Mouse (Mus musculus) limb, embryonic 15.5 days (tissue): Measurements from ENCODE around the gene Hsd3b1. TPM values are rescaled to one million over a fixed set of nuclear protein-coding genes. Genes with fewer than 3 reads are reported as not detected.
"Not testable (repeated sequence)": the region's sequence is repeated elsewhere in the genome, so short reads cannot be mapped to it uniquely, and the experiment has no call there.

ENCODE experiments used
- ATAC-seq: fragments of 200-750 bp; cut with Nextera tagmentation; 2 replicates; pipeline ENCODE4 v1.8.0; 2017; ENCODE audit warnings: low read depth, moderate TSS enrichment; ENCODE audit not compliant: insufficient number of reproducible peaks, low FRiP score, low TSS enrichment
- H3K27ac ChIP-seq: fragments of 300-500 bp; sonication (generic); 2 replicates; pipeline ENCODE4 v1.5.1; 2015; ENCODE audit warnings: moderate library complexity, mild to moderate bottlenecking, inconsistent platforms
- H3K27me3 ChIP-seq: fragments of 300-500 bp; sonication (generic); 2 replicates; pipeline ENCODE4 v1.6.1; 2015; ENCODE audit warnings: inconsistent platforms
- H3K36me3 ChIP-seq: fragments of 300-500 bp; sonication (generic); 2 replicates; pipeline ENCODE4 v1.6.1; 2015; ENCODE audit warnings: inconsistent platforms
- H3K4me1 ChIP-seq: fragments of 300-500 bp; sonication (generic); 2 replicates; pipeline ENCODE4 v1.6.1; 2015; ENCODE audit warnings: inconsistent platforms
- H3K4me2 ChIP-seq: fragments of 300-500 bp; sonication (generic); 2 replicates; pipeline ENCODE4 v1.6.1; 2015; ENCODE audit warnings: mild to moderate bottlenecking, inconsistent platforms
- H3K4me3 ChIP-seq: fragments of 300-500 bp; sonication (generic); 2 replicates; pipeline ENCODE4 v1.5.1; 2015; ENCODE audit warnings: mild to moderate bottlenecking, inconsistent platforms
- H3K9ac ChIP-seq: fragments of 300-500 bp; sonication (generic); 2 replicates; pipeline ENCODE4 v1.6.1; 2015; ENCODE audit warnings: inconsistent platforms
- H3K9me3 ChIP-seq: fragments of 300-500 bp; sonication (generic); 2 replicates; pipeline ENCODE4 v1.6.1; 2016; ENCODE audit warnings: inconsistent platforms
- WGBS: fragments of 180-500 bp; shearing (Covaris S2); methylation state at CpG from one replicate; pipeline ENCODE4 v1.1.7; 2015; 5-methylcytosine and 5-hydroxymethylcytosine counted together
- polyA plus RNA-seq: library from polyadenylated mRNA; unstranded; fragments of >200 nt; fragmentation: Nextera tagmentation; extraction: Ambion mirVana; gene quantifications from 2 replicates; pipeline ENCODE4 v1.2.1, GENCODE M21; 2015

Gene Hsd3b1
- polyA plus RNA-seq, 1 experiment from 2014 or later, result not detected

DNA sequence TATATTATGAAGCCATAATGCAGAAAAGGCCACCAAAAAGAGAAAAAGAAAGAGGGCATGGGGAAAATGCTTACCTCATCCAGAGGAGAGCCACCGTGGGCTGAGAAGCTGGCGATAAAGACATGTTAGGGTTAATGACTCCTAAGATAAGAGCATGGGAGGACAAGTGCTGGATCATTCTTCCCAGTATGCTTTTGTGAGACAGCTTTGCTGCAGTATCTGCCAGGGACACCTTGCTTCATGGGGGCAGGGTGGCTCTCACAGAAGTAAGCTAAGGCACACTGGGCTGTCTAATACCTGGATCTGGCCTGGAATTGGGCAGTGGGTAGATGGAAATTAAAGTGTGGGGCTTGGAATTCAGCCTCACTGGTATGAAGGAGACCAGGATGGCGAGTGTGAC lies 4.4 kb downstream of the Hsd3b1 start:
- no peak overlapping the region for H3K9ac ChIP-seq
- H3K36me3 ChIP-seq, result no peaks in the 10 kb centered on the region
- WGBS, result 75% methylated on average over 3 of the region's 3 CpGs
- ATAC-seq, result no peak
- H3K4me2 ChIP-seq, result no peak overlapping the region
- no peaks in the 10 kb centered on the region for H3K4me1 ChIP-seq
- no peaks in the 10 kb centered on the region for H3K9me3 ChIP-seq
- no peaks in the 10 kb centered on the region for H3K27me3 ChIP-seq
- no peak overlapping the region for H3K4me3 ChIP-seq
- H3K27ac ChIP-seq, result no peak overlapping the region

DNA sequence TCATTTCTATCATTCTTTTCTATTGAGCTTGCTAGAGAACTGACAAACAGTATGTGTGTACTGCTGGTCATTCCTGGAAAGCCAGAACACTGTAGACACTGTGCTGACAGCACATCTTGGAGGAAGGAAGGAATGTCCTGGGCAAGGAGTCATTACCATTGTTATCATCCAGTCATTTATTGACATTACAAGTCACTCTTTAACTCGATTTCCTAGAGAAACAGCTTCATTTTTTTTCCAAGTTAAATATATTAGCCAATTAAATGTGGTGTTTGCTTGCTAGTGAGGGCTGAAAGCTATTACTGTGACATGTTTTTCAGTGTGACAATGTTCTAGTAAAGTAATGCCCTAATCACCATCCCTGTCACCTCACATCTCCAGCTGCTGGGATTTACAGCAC lies 5.9 kb downstream of the Hsd3b1 start:
- ATAC-seq, result no peak
- Histone ChIP-seq H3K4me3 (no peak overlapping the region), H3K4me2 (no peak overlapping the region), H3K36me3 (no peaks in the 10 kb centered on the region), H3K4me1 (no peaks in the 10 kb centered on the region), H3K9me3 (no peaks in the 10 kb centered on the region), H3K9ac (no peak overlapping the region), H3K27ac (no peak overlapping the region), H3K27me3 (no peaks in the 10 kb centered on the region)
- 17% methylated on average over 1 of the region's 1 CpGs for WGBS

GRCm38 (mm10) chr3:98853051-98853450 lies 6.5 kb downstream of the Hsd3b1 start:
- H3K27me3 ChIP-seq, result no peaks in the 10 kb centered on the region
- no peaks in the 10 kb centered on the region for H3K4me1 ChIP-seq
- ATAC-seq, result no peak
- H3K36me3 ChIP-seq, result no peaks in the 10 kb centered on the region
- no peak overlapping the region for H3K9ac ChIP-seq
- WGBS, result 94% methylated on average over 3 of the region's 3 CpGs
- H3K4me2 ChIP-seq, result no peak overlapping the region
- H3K9me3 ChIP-seq, result no peaks in the 10 kb centered on the region
- no peak overlapping the region for H3K27ac ChIP-seq
- no peak overlapping the region for H3K4me3 ChIP-seq

DNA sequence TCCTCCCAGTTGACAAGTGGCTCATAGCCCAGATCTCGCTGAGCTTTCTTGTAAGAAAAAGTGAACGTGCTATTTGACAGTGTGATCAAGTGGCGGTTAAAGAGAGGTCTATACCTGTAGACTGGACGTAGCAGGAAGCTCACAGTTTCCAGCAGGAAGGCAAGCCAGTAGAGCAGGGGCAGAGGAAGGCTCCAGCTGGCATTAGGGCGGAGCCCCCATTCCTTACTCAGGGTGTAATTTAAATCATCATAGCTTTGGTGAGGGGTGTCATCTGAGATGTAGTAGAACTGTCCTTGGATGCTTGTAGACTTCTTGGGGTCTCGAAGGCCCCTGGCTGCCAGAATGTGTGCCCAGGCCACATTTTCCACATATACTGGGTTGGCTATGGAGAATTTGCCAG lies 7.0 kb downstream of the Hsd3b1 start:
- WGBS, result 83% methylated on average over 6 of the region's 6 CpGs
- no peaks in the 10 kb centered on the region for H3K4me1 ChIP-seq

DNA sequence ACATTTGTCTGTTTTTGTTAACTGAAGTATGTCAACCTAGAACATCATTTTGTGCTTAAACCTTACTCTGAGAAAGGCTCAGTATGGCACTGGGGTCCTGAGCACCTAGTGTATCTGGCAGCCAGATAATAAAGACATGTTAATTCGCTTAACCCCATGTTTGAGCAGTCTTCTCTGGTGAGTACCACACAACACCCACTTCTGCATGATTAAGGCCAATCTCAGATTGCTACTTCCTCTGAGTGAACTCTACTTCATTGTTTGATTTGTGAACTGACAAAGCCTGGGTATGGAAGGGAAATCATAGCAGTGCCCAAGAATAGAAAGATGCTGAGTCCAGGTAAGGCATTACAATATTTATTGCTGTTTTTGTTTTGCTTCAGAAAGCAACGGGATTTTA lies 7.7 kb downstream of the Hsd3b1 start:
- no peaks in the 10 kb centered on the region for H3K9me3 ChIP-seq
- no peak for ATAC-seq
- H3K36me3 ChIP-seq, result no peaks in the 10 kb centered on the region
- WGBS, result 72% methylated on average over 2 of the region's 2 CpGs
- no peak overlapping the region for H3K27ac ChIP-seq
- no peaks in the 10 kb centered on the region for H3K27me3 ChIP-seq
- no peak overlapping the region for H3K4me3 ChIP-seq
- H3K4me1 ChIP-seq, result no peaks in the 10 kb centered on the region
- H3K9ac ChIP-seq, result no peak overlapping the region
- no peak overlapping the region for H3K4me2 ChIP-seq

More for the DNA sequence above, 7.0 kb downstream of the Hsd3b1 start:
- Histone ChIP-seq H3K4me2 (no peak overlapping the region), H3K27ac (no peak overlapping the region), H3K36me3 (no peaks in the 10 kb centered on the region), H3K9me3 (no peaks in the 10 kb centered on the region), H3K9ac (no peak overlapping the region), H3K27me3 (no peaks in the 10 kb centered on the region), H3K4me3 (no peak overlapping the region)
- no peak for ATAC-seq

- ATAC-seq, result no peak
- Histone ChIP-seq H3K27ac (no peak overlapping the region), H3K27me3 (no peaks in the 10 kb centered on the region), H3K4me3 (no peak overlapping the region), H3K9me3 (no peaks in the 10 kb centered on the region), H3K36me3 (no peaks in the 10 kb centered on the region), H3K4me1 (no peaks in the 10 kb centered on the region), H3K9ac (no peak overlapping the region), H3K4me2 (no peak overlapping the region)
- WGBS, result 83% methylated on average over 5 of the region's 5 CpGs
Measured at GRCm38 (mm10) chr3:98850262-98850661, 9.3 kb downstream of the Hsd3b1 start.

GRCm38 (mm10) chr3:98848898-98849297 lies 10.7 kb downstream of the Hsd3b1 start:
- Histone ChIP-seq H3K4me1 (no peaks in the 10 kb centered on the region), H3K9me3 (no peaks in the 10 kb centered on the region), H3K4me3 (no peak overlapping the region), H3K36me3 (no peaks in the 10 kb centered on the region), H3K9ac (no peak overlapping the region), H3K27ac (no peak overlapping the region), H3K4me2 (no peak overlapping the region), H3K27me3 (no peaks in the 10 kb centered on the region)
- 80% methylated on average over 1 of the region's 1 CpGs for WGBS
- ATAC-seq, result no peak

DNA sequence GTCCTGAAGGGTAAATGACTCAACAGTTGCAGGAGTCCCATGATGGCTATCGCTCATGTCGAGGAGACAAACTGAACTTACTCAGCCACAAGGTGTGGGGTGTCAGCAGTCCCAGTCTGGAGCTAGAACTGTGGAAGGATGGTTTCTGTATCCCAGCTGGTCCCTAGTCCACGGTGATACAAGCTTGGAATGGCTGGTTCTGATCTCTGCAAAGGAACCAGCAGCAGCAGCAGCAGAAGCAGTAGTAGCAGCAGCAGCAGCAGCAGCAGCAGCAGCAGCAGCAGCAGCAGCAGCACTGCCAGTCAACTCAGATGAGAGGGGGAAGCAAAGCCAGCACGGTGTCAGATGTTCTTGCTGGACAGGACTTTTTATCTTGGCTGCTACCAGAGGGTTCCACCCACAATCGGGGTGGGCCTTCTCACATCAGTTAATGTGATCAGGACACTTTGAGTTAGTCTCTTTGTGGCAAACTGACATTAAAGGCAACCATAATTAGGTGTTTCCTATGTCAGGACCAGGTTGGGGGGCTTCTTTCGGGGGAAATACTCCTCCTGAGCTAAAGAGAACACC lies 45.4 kb downstream of the Hsd3b1 start, which contains the start of gene Hsd3b6:
Gene Hsd3b6, minus strand, starts transcription at position 343 of the 570 bp plus-strand sequence.
- no peak within 1 kb of the TSS for H3K27ac ChIP-seq
- H3K27me3 ChIP-seq, result no peaks in the 10 kb centered on the region
- WGBS, result 62% methylated on average over 6 of the region's 6 CpGs
- H3K4me1 ChIP-seq, result no peaks in the 10 kb centered on the region
- H3K4me2 ChIP-seq, result no peak within 1 kb of the TSS
- H3K4me3 ChIP-seq, result no peak within 1 kb of the TSS
- H3K9me3 ChIP-seq, result no peaks in the 10 kb centered on the region
- H3K36me3 ChIP-seq, result no peaks in the 10 kb centered on the region
- ATAC-seq, result no peak
- no peak within 1 kb of the TSS for H3K9ac ChIP-seq

GRCm38 (mm10) chr3:98812653-98813052 lies 46.9 kb downstream of the Hsd3b1 start:
- H3K4me3 ChIP-seq, ATAC-seq, H3K27me3 ChIP-seq, H3K9ac ChIP-seq, H3K27ac ChIP-seq, H3K36me3 ChIP-seq, H3K4me2 ChIP-seq, H3K9me3 ChIP-seq, H3K4me1 ChIP-seq: not testable (repeated sequence)
- WGBS, result 81% methylated on average over 6 of the region's 6 CpGs

DNA sequence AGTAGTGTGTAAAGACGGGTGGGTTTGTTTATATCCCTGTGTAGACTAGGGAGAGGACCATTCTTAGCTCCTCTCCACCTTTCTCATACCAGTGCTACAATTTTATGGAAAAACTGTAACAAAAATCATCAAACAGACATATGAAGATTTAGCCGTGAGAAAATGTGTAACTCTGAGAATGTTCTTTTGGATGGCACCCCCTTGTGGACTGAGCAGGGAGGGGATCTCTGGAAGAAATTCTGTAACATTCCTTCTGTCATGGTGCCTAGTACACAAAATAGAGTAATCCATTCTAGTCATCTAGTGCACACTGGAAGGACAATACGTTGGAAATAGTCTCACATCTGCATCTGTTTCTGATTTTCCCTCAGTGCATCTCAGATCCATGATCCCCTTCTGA lies 54.6 kb downstream of the Hsd3b1 start:
- H3K4me2 ChIP-seq, ATAC-seq, H3K4me1 ChIP-seq, H3K9me3 ChIP-seq, H3K27me3 ChIP-seq, H3K9ac ChIP-seq, H3K36me3 ChIP-seq, H3K4me3 ChIP-seq, H3K27ac ChIP-seq: not testable (repeated sequence)
- WGBS, result 56% methylated on average over 3 of the region's 3 CpGs

Other genes starting within 250 kb of the Hsd3b1 start
- gene Hsd3b5, start 229.5 kb downstream of the Hsd3b1 start, polyA plus RNA-seq, result not detected in 2 replicates
- gene Hsd3b2, start 135.3 kb downstream of the Hsd3b1 start, polyA plus RNA-seq, result 0.10 TPM in 1 of 2 replicates, not detected in the other
- 0.04 TPM in 1 of 2 replicates, not detected in the other for gene Hsd3b3, start 96.7 kb downstream of the Hsd3b1 start, polyA plus RNA-seq
- 1.0 and 1.8 TPM in 2 replicates for gene Hsd3b6, start 45.4 kb downstream of the Hsd3b1 start, polyA plus RNA-seq
- gene Hao2, start 33.4 kb upstream of the Hsd3b1 start, polyA plus RNA-seq, result not detected in 2 replicates